Mouse (Mus musculus) CH12.LX (cell line): ENCODE results near the gene Rhpn2. TPM values are rescaled to one million over a fixed set of nuclear protein-coding genes. Genes with fewer than 3 reads are reported as not detected.

Experiments used
- DNase-seq: peaks from one replicate; pipeline ENCODE4 v3.0.0-alpha.2; 2013; ENCODE audit errors: extremely low read depth
- H3K27ac ChIP-seq: 2 replicates; pipeline ENCODE4 v1.5.1; 2012; ENCODE audit warnings: low read depth, mild to moderate bottlenecking, control low read depth, moderate library complexity; ENCODE audit not compliant: insufficient read depth
- H3K27me3 ChIP-seq: replicated peaks from 2 replicates; pipeline ENCODE3; 2012; ENCODE audit warnings: inconsistent platforms
- H3K36me3 ChIP-seq, 2 experiments: replicated peaks in 1 of 2; 2 replicates each; pipeline versions ENCODE3 to v1.6.1; 2012; ENCODE audit warnings: inconsistent platforms in 1 of 2, low read length in 1 of 2, mild to moderate bottlenecking in 1 of 2, mixed read lengths in 1 of 2, moderate library complexity in 1 of 2; ENCODE audit not compliant: control insufficient read depth in 1 of 2, insufficient read depth in 1 of 2
- H3K4me1 ChIP-seq, 2 experiments: 2 replicates each; pipeline ENCODE4 v1.6.1; 2012; ENCODE audit warnings: inconsistent platforms in 1 of 2, moderate library complexity in 1 of 2; ENCODE audit not compliant: insufficient read depth in 2 of 2, control insufficient read depth in 1 of 2
- H3K4me2 ChIP-seq: 2 replicates; pipeline ENCODE4 v1.6.1; 2012; ENCODE audit warnings: low read depth, mild to moderate bottlenecking, control low read depth; ENCODE audit not compliant: poor library complexity, insufficient read depth, severe bottlenecking
- H3K4me3 ChIP-seq, 3 experiments: fragments of 150-350 bp in 1 of 3; sonication (generic) in 1 of 3; replicated peaks in 1 of 3; 2 replicates each; pipeline versions ENCODE3 to v1.5.1; 2011 to 2012; ENCODE audit warnings: low read depth in 2 of 3, low read length in 2 of 3, mild to moderate bottlenecking in 2 of 3, moderate library complexity in 2 of 3, control low read depth in 1 of 3, improper control_type of control experiment in 1 of 3, inconsistent platforms in 1 of 3, mixed read lengths in 1 of 3; ENCODE audit not compliant: poor library complexity in 1 of 3
- H3K79me2 ChIP-seq: replicated peaks from 2 replicates; pipeline ENCODE4 v1.6.1; 2012; ENCODE audit warnings: mild to moderate bottlenecking, moderate library complexity; ENCODE audit not compliant: control insufficient read depth, poor library complexity, insufficient read depth, severe bottlenecking; ENCODE audit errors: extremely low read depth
- H3K9ac ChIP-seq: 2 replicates; pipeline ENCODE4 v1.6.1; 2012; ENCODE audit warnings: low read depth, mild to moderate bottlenecking, control low read depth, moderate library complexity; ENCODE audit not compliant: insufficient read depth
- H3K9me3 ChIP-seq: replicated peaks from 2 replicates; pipeline ENCODE3; 2012; ENCODE audit warnings: low read length, inconsistent platforms, mixed read lengths
- BHLHE40 ChIP-seq: IDR thresholded peaks from 2 replicates; pipeline ENCODE4 v1.6.1; 2011; ENCODE audit warnings: mild to moderate bottlenecking, low read depth, low read length, improper control_type of control experiment
- CHD2 ChIP-seq: IDR thresholded peaks from 2 replicates; pipeline ENCODE4 v1.6.1; 2011; ENCODE audit warnings: low read length, improper control_type of control experiment
- CTCF ChIP-seq, 2 experiments: IDR thresholded peaks in 1 of 2; conservative IDR thresholded peaks in 1 of 2; 2 replicates each; pipeline ENCODE4 v1.5.1; 2011 to 2012; ENCODE audit warnings: low read depth in 2 of 2, low read length in 2 of 2, improper control_type of control experiment in 1 of 2, inconsistent platforms in 1 of 2, mild to moderate bottlenecking in 1 of 2, moderate library complexity in 1 of 2
- E2F4 ChIP-seq: IDR thresholded peaks from 2 replicates; pipeline ENCODE4 v1.6.1; 2011; ENCODE audit warnings: low read depth, low read length, improper control_type of control experiment; ENCODE audit not compliant: insufficient replicate concordance
- IRF4 ChIP-seq: IDR thresholded peaks from 2 replicates; pipeline ENCODE4 v1.6.1; 2014; ENCODE audit warnings: low read depth, mild to moderate bottlenecking, inconsistent platforms, low read length, improper control_type of control experiment
- JUND ChIP-seq: conservative IDR thresholded peaks from 2 replicates; pipeline ENCODE4 v1.6.1; 2011; ENCODE audit warnings: low read depth, low read length, improper control_type of control experiment
- MAX ChIP-seq: IDR thresholded peaks from 2 replicates; pipeline ENCODE4 v1.6.1; 2011; ENCODE audit warnings: low read length, improper control_type of control experiment
- MAZ ChIP-seq: IDR thresholded peaks from 2 replicates; pipeline ENCODE4 v1.6.1; 2012; ENCODE audit warnings: low read depth, mild to moderate bottlenecking, inconsistent platforms, low read length, improper control_type of control experiment, moderate library complexity
- MEF2A ChIP-seq: IDR thresholded peaks from 2 replicates; pipeline ENCODE4 v1.6.1; 2014; ENCODE audit warnings: low read depth, mild to moderate bottlenecking, inconsistent platforms, low read length, improper control_type of control experiment, borderline replicate concordance
- MXI1 ChIP-seq: IDR thresholded peaks from 2 replicates; pipeline ENCODE4 v1.6.1; 2011; ENCODE audit warnings: mild to moderate bottlenecking, low read depth, low read length, improper control_type of control experiment
- POLR2A ChIP-seq: IDR thresholded peaks from 2 replicates; pipeline ENCODE4 v1.6.1; 2011; ENCODE audit warnings: low read depth, mild to moderate bottlenecking, improper control_type of control experiment, low read length
- RCOR1 ChIP-seq: conservative IDR thresholded peaks from 2 replicates; pipeline ENCODE4 v1.6.1; 2012; ENCODE audit warnings: low read depth, mild to moderate bottlenecking, inconsistent platforms, low read length, improper control_type of control experiment
- SIN3A ChIP-seq: IDR thresholded peaks from 2 replicates; pipeline ENCODE4 v1.6.1; 2012; ENCODE audit warnings: low read length, improper control_type of control experiment, inconsistent platforms
- SMC3 ChIP-seq: IDR thresholded peaks from 2 replicates; pipeline ENCODE4 v1.6.1; 2011; ENCODE audit warnings: low read depth, low read length, improper control_type of control experiment
- TBP ChIP-seq: conservative IDR thresholded peaks from 2 replicates; pipeline ENCODE4 v1.6.1; 2011; ENCODE audit warnings: low read depth, low read length, improper control_type of control experiment
- UBTF ChIP-seq: IDR thresholded peaks from 2 replicates; pipeline ENCODE4 v1.6.1; 2012; ENCODE audit warnings: low read depth, mild to moderate bottlenecking, inconsistent platforms, low read length, improper control_type of control experiment, moderate library complexity
- USF2 ChIP-seq: conservative IDR thresholded peaks from 2 replicates; pipeline ENCODE4 v1.6.1; 2011; ENCODE audit warnings: low read depth, low read length, improper control_type of control experiment
- ZNF384 ChIP-seq: IDR thresholded peaks from 2 replicates; pipeline ENCODE4 v1.6.1; 2012; ENCODE audit warnings: low read depth, low read length, improper control_type of control experiment, inconsistent platforms
- dilution Hi-C: fragments of 300-500 bp; cut with MboI; formaldehyde crosslinking; loops from 2 replicates; pipeline ENCODE4 v1.14.3; 2020; ENCODE audit warnings: low sequenced_read_pairs; ENCODE audit not compliant: extremely low pct_unique_long_range_greater_than_20kb, extremely low pct_ligation_motif_present
- in situ Hi-C: fragments of 300-500 bp; cut with MboI; formaldehyde crosslinking; loops from 3 replicates; pipeline ENCODE4 v1.14.3; 2019; ENCODE audit warnings: low sequenced_read_pairs, low pct_ligation_motif_present, low pct_unique_long_range_greater_than_20kb, mixed read lengths
- polyA plus RNA-seq: library from polyadenylated mRNA; unstranded; fragments of >175 nt; gene quantifications from 2 replicates; pipeline ENCODE4 v1.2.1, GENCODE M21; 2012; ENCODE audit warnings: low read depth; ENCODE audit not compliant: insufficient read length
- total RNA-seq, 2 experiments: library from RNA; depleted of rRNA; stranded (reverse); fragments of 300-350 nt in 1 of 2; fragments of >200 nt in 1 of 2; gene quantifications; 2 replicates each; pipeline ENCODE4 v1.2.3; 2012 to 2014

Rhpn2 gene
- total and polyA plus RNA-seq, 3 experiments = 0.13 to 0.63 (median 0.17) TPM

GRCm38 (mm10) chr7:35374265-35374664 lies 40.3 kb downstream of the Rhpn2 start:
- no peak for TF ChIP-seq USF2
- TF ChIP-seq CTCF (conservative IDR thresholded peaks at IDR 0.05 in 1 of 2, IDR thresholded peaks at IDR 0.05 in 1 of 2; ENCODE audit: low read depth in 2 of 2, low read length in 2 of 2) = no peak
- TF ChIP-seq BHLHE40 = 0 out of 2 replicates have a peak, but pooled peaks have one; percentile 30
- no peak for TF ChIP-seq ZNF384
- no peak for TF ChIP-seq JUND
- no peak overlapping the region for H3K9ac ChIP-seq
- dilution Hi-C loops (no loop called here), in situ Hi-C loops (no loop called here)
- peaks cover 1% of the 10 kb centered on the region for H3K9me3 ChIP-seq
- H3K36me3 ChIP-seq = no peaks in the 10 kb centered on the region
- peaks cover 6 to 11% of the 10 kb centered on the region in 2 experiments for H3K4me1 ChIP-seq
- H3K27ac ChIP-seq = no peak overlapping the region
- no peak for DNase-seq
- no peak overlapping the region for H3K4me3 ChIP-seq
- H3K79me2 ChIP-seq = no peaks in the 10 kb centered on the region
- H3K4me2 ChIP-seq = no peak overlapping the region
- H3K27me3 ChIP-seq = no peaks in the 10 kb centered on the region

- Histone ChIP-seq H3K27me3 (no peaks in the 10 kb centered on the region), H3K27ac (no peak overlapping the region), H3K4me3 (no peak overlapping the region), H3K4me2 (no peak overlapping the region), H3K9me3 (no peaks in the 10 kb centered on the region), H3K36me3 (no peaks in the 10 kb centered on the region), H3K79me2 (no peaks in the 10 kb centered on the region), H3K4me1 (peaks cover 11 to 21% of the 10 kb centered on the region in 2 experiments), H3K9ac (no peak overlapping the region)
- DNase-seq = no peak
- dilution Hi-C loops = no loop called here
- in situ Hi-C loops = loop anchor here (25.0 kb wide), 1 partner anchor 186 kb away; the partner anchor contains the start of gene Nudt19
- TF ChIP-seq UBTF (no peak), JUND (no peak), MXI1 (no peak), MAZ (no peak), IRF4 (no peak), MAX (no peak), TBP (no peak), POLR2A (no peak), E2F4 (no peak), RCOR1 (no peak), SMC3 (no peak), CHD2 (no peak), SIN3A (no peak), BHLHE40 (no peak), MEF2A (no peak)
These were observed 42.7 kb downstream of the Rhpn2 start for GRCm38 (mm10) chr7:35376623-35377022.
